Mouse (Mus musculus): Measurements from ENCODE around the gene Ppp4r2.

- TF ChIP-seq CTCF (IDR thresholded peaks at IDR 0.05; ENCODE audit: low read depth) (no peak), EP300 (IDR thresholded peaks at IDR 0.05; ENCODE audit: low read depth) (no peak)
Measured at GRCm38 (mm10) chr6:100834489-100835160, 1.2 kb downstream of the Ppp4r2 start.

Data from liver, postnatal 0 days (tissue).